Mouse (Mus musculus) WW6 (cell line): ENCODE data around the gene Gm49601.

Experiments used
- DNase-seq: peaks from one replicate; pipeline ENCODE4 v3.0.0-alpha.2; 2013; ENCODE audit warnings: low read depth, low spot score

Gene Gm49601

GRCm38 (mm10) chr16:18582426-18583148 lies 43.6 kb downstream of the Gm49601 start:
- no peak for DNase-seq

GRCm38 (mm10) chr16:18581623-18582205 lies 44.5 kb downstream of the Gm49601 start:
- DNase-seq = no peak

- no peak for DNase-seq
Measured at GRCm38 (mm10) chr16:18581050-18581622, 45.1 kb downstream of the Gm49601 start.

- no peak for DNase-seq
Measured at GRCm38 (mm10) chr16:18580389-18580788, 45.8 kb downstream of the Gm49601 start.

GRCm38 (mm10) chr16:18577599-18578160 lies 48.5 kb downstream of the Gm49601 start:
- no peak for DNase-seq

- DNase-seq = no peak
Measured at GRCm38 (mm10) chr16:18577071-18577470, 49.2 kb downstream of the Gm49601 start.

- DNase-seq = no peak
Measured at GRCm38 (mm10) chr16:18574196-18574595, 52.0 kb downstream of the Gm49601 start.
